Mouse (Mus musculus) megakaryocyte-erythroid progenitor cell, adult 5-6 weeks (primary cell): ENCODE data around the gene Heg1. TPM values are rescaled to one million over a fixed set of nuclear protein-coding genes. Genes with fewer than 3 reads are reported as not detected.

ENCODE experiments used
- ATAC-seq: replicated peaks from 2 replicates; pipeline ENCODE4 v1.8.0; 2016; ENCODE audit warnings: mild to moderate bottlenecking, inconsistent platforms; ENCODE audit not compliant: severe bottlenecking, poor library complexity, low FRiP score, low TSS enrichment
- total RNA-seq, 2 experiments: library from RNA; stranded (forward) in 1 of 2; stranded (reverse) in 1 of 2; fragments of 200-1000, 215-1000 nt in 1 of 2; fragments of >200 nt in 1 of 2; fragmentation: Nextera tagmentation in 1 of 2; gene quantifications; 2 replicates each; pipeline ENCODE4 v1.2.3; 2014 to 2017

Heg1 gene
- total RNA-seq, 2 experiments from 2014 or later: 54.2 to 88.3 TPM

DNA sequence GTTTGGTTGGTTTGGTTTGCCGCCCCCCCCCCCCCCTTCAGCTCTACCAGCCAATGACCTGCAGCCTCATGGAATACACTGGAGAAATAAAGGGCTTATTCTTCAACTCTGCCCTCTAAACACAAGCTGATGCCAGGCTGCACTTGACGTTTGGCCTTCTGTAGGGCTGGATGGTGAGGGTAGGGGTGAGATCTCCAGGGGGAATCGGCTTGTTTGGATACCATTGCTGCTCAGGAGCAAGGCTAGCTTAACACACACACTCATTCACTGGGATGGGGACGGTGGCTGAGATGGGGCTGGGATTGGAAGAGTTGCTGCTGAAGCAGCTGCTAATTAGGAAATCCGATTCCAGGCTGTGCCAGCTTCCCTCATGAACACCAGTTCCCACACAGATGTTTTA lies 16.4 kb downstream of the Heg1 start:
- ATAC-seq: no peak

GRCm38 (mm10) chr16:33701872-33702271 lies 17.7 kb downstream of the Heg1 start:
- ATAC-seq: no peak

- ATAC-seq: no peak
Observed at GRCm38 (mm10) chr16:33704289-33704688, 20.1 kb downstream of the Heg1 start.

- no peak for ATAC-seq
Observed at GRCm38 (mm10) chr16:33705258-33705657, 21.1 kb downstream of the Heg1 start.

GRCm38 (mm10) chr16:33706111-33706890 lies 22.1 kb downstream of the Heg1 start:
- ATAC-seq: no peak

- ATAC-seq: no peak
Observed at GRCm38 (mm10) chr16:33708031-33708430, 23.9 kb downstream of the Heg1 start.

- ATAC-seq: no peak
Observed at GRCm38 (mm10) chr16:33708585-33709397, 24.6 kb downstream of the Heg1 start.

GRCm38 (mm10) chr16:33714271-33714670 lies 30.1 kb downstream of the Heg1 start:
- peak; percentile 100 for ATAC-seq

GRCm38 (mm10) chr16:33723241-33723640 lies 39.1 kb downstream of the Heg1 start:
- ATAC-seq: no peak

- 0 out of 2 replicates have a peak, but pooled peaks have one; percentile 30 for ATAC-seq
Observed at GRCm38 (mm10) chr16:33723983-33724382, 39.8 kb downstream of the Heg1 start.

GRCm38 (mm10) chr16:33726261-33726660 lies 42.1 kb downstream of the Heg1 start:
- no peak for ATAC-seq

GRCm38 (mm10) chr16:33726892-33727291 lies 42.7 kb downstream of the Heg1 start:
- no peak for ATAC-seq

GRCm38 (mm10) chr16:33728427-33728826 lies 44.3 kb downstream of the Heg1 start:
- no peak for ATAC-seq

DNA sequence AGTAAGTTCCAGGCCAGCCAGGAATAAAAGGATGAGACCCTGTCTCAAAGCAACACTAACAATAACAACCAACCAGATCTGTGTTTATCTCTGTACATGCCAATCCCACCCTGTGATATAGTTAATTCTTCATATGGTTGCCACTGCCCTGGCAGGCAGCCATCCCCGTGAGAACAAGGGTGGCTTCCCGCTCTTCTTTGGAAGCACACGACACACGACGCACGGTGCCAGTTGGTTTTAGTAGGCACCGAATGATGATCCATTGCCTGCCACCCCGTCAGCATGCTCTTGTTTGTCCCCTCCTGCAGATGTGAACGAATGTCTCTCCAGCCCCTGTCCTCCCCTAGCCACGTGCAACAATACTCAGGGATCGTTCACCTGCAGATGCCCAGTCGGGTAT lies 47.1 kb downstream of the Heg1 start:
- ATAC-seq: no peak

DNA sequence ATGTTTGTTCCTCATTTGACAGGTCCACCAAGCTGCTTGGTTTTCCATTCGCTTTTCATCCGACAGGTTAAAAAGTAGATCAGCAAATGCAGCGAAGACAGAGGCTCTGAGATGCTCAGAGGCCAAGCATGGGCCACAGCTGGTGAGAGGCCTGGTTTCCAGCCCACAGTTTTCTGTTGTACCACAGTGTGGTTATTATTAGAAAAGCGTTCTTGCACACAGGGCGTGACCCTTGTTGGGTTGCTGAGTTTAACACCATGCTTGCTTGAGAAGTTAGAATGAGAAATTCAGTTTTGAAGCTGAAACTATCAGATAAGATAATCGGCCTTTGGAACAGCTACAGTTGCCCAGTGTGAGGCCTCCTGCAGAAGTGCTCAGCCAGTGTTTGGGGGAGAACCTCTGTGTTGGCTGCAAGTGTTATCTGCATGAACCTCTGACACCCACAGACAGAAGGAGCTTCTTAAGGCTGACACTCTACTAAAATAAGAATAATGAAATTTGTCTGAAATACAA lies 48.1 kb downstream of the Heg1 start:
- peak; percentile 81 for ATAC-seq

DNA sequence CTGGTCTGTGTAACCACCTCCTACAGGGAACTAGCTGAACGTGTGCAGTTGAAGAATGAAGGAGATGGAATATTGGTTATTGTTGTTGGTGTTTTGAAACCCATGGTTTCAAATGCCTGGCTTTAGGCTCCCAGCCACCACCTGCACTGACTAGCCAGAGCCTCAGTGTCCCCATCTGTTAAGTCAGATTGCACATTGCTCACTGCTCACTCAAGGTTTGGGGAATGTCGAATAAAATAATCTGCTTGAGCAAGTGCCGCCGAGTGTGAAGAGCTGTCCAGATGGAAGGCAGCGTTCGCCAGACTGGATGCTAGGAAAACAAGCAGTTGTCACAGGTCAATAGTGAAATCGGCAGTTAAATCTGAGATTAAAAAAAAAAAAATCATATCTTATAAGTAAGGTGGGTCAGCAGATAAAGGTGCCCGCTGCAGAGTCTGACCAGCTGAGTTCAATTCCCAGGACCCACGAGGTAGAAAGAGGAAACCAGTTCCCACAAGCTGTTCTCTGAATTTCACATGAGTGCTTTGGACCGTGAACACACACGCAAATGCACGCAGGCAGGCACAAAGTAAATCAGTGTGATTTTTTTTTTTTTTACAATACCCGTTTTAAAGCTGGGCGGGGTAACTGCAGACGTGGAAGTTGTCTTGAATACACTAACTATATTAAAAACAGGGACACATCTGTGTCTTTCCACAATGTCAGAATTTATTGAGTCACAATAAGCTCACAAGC lies 48.8 kb downstream of the Heg1 start:
- ATAC-seq: peak; percentile 52

- ATAC-seq: no peak
Observed at GRCm38 (mm10) chr16:33733864-33734263, 49.7 kb downstream of the Heg1 start.

- ATAC-seq: no peak
Observed at GRCm38 (mm10) chr16:33734545-33734944, 50.4 kb downstream of the Heg1 start.

GRCm38 (mm10) chr16:33735238-33735637 lies 51.1 kb downstream of the Heg1 start:
- no peak for ATAC-seq

DNA sequence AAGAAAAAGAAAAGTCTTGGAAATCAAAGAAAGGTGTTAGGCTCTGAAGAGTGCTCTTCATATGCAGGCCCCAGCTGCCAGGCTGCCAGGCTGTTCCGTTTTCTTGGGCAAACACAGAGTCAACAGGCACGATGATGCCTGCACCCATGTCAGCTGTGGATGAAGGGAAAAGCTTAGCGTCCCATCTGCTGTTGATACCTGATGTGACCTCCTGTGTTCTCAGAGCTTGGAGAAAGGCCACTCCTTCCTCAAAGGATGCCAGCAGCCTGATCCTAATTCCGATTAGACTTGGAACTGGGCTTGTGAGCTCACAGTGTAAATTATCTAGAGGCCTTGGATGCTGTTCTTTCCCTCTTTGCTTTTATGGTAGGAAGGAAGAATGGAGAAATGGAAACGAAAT lies 51.6 kb downstream of the Heg1 start:
- no peak for ATAC-seq
